Mouse (Mus musculus) embryonic facial prominence, embryonic 14.5 days (tissue): ENCODE results near the gene Arl4a. TPM values are rescaled to one million over a fixed set of nuclear protein-coding genes. Genes with fewer than 3 reads are reported as not detected.
A peak's percentile ranks its signal among the peaks of the same experiment; 100 is the strongest.

ENCODE experiments used
- ATAC-seq: fragments of 200-750 bp; cut with Nextera tagmentation; 2 replicates; pipeline ENCODE4 v1.8.0; 2017; ENCODE audit warnings: low read depth, moderate number of reproducible peaks, moderate TSS enrichment
- DNase-seq: peaks from one replicate; pipeline ENCODE4 v3.0.0-alpha.2; 2015; ENCODE audit warnings: low spot score
- H3K27ac ChIP-seq: fragments of 300-500 bp; sonication (generic); replicated peaks from 2 replicates; pipeline ENCODE4 v1.5.1; 2014; ENCODE audit warnings: low read depth, mild to moderate bottlenecking, low read length, moderate library complexity
- H3K27me3 ChIP-seq: fragments of 300-500 bp; sonication (generic); replicated peaks from 2 replicates; pipeline ENCODE4 v1.6.1; 2014; ENCODE audit warnings: low read length; ENCODE audit not compliant: control insufficient read depth, insufficient read depth
- H3K36me3 ChIP-seq: fragments of 300-500 bp; sonication (generic); 2 replicates; pipeline ENCODE4 v1.6.1; 2014; ENCODE audit warnings: low read length, mixed read lengths; ENCODE audit not compliant: control insufficient read depth, insufficient read depth
- H3K4me1 ChIP-seq: fragments of 300-500 bp; sonication (generic); 2 replicates; pipeline ENCODE4 v1.6.1; 2014; ENCODE audit warnings: antibody characterized with exemption, low read length; ENCODE audit not compliant: control insufficient read depth, insufficient read depth
- H3K4me2 ChIP-seq: fragments of 300-500 bp; sonication (generic); 2 replicates; pipeline ENCODE4 v1.6.1; 2014; ENCODE audit warnings: low read depth, mild to moderate bottlenecking, low read length, moderate library complexity, mixed read lengths
- H3K4me3 ChIP-seq: fragments of 300-500 bp; sonication (generic); 2 replicates; pipeline ENCODE4 v1.5.1; 2014; ENCODE audit warnings: low read depth, mild to moderate bottlenecking, low read length
- H3K9ac ChIP-seq: fragments of 300-500 bp; sonication (generic); 2 replicates; pipeline ENCODE4 v1.6.1; 2014; ENCODE audit warnings: low read depth, mild to moderate bottlenecking, low read length, moderate library complexity, mixed read lengths
- H3K9me3 ChIP-seq: fragments of 300-500 bp; sonication (generic); 2 replicates; pipeline ENCODE4 v1.6.1; 2016; ENCODE audit warnings: low read length; ENCODE audit not compliant: control insufficient read depth
- WGBS: fragments of 180-500 bp; shearing (Covaris S2); extraction: QIAGEN DNeasy Blood & Tissue Kit; methylation state at CpG from one replicate; pipeline ENCODE4 v1.1.7; 2014; 5-methylcytosine and 5-hydroxymethylcytosine counted together
- polyA plus RNA-seq: library from polyadenylated mRNA; unstranded; fragments of >200 nt; fragmentation: Nextera tagmentation; extraction: Ambion mirVana; gene quantifications from 2 replicates; pipeline ENCODE4 v1.2.1, GENCODE M21; 2014

The Arl4a gene
- polyA plus RNA-seq, 1 experiment from 2014 or later = 91.6 TPM

- H3K9me3 ChIP-seq = no peaks in the 10 kb centered on the region
- no peak overlapping the region for H3K4me3 ChIP-seq
- H3K36me3 ChIP-seq = no peaks in the 10 kb centered on the region
- H3K4me2 ChIP-seq = no peak overlapping the region
- no peak overlapping the region for H3K27ac ChIP-seq
- H3K27me3 ChIP-seq = no peaks in the 10 kb centered on the region
- no peak overlapping the region for H3K9ac ChIP-seq
- ATAC-seq = no peak
- 63% methylated on average over 1 of the region's 1 CpGs for WGBS
- no peak for DNase-seq
- peaks cover 5% of the 10 kb centered on the region for H3K4me1 ChIP-seq
Measured at GRCm38 (mm10) chr12:39979792-39980191, 58.0 kb downstream of the Arl4a start.

GRCm38 (mm10) chr12:39979066-39979465 lies 58.8 kb downstream of the Arl4a start:
- DNase-seq = no peak

GRCm38 (mm10) chr12:39977996-39978590 lies 59.7 kb downstream of the Arl4a start:
- 87% methylated on average over 8 of the region's 8 CpGs for WGBS
- no peaks in the 10 kb centered on the region for H3K36me3 ChIP-seq
- no peak overlapping the region for H3K4me3 ChIP-seq
- H3K4me2 ChIP-seq = no peak overlapping the region
- H3K27ac ChIP-seq = no peak overlapping the region
- DNase-seq (no peak), ATAC-seq (no peak)
- no peaks in the 10 kb centered on the region for H3K27me3 ChIP-seq
- H3K9me3 ChIP-seq = no peaks in the 10 kb centered on the region
- peaks cover 5% of the 10 kb centered on the region for H3K4me1 ChIP-seq
- no peak overlapping the region for H3K9ac ChIP-seq

More at GRCm38 (mm10) chr12:39979066-39979465, 58.8 kb downstream of the Arl4a start:
- WGBS = 88% methylated on average over 5 of the region's 5 CpGs
- Histone ChIP-seq H3K36me3 (no peaks in the 10 kb centered on the region), H3K9ac (no peak overlapping the region), H3K4me2 (no peak overlapping the region), H3K9me3 (no peaks in the 10 kb centered on the region), H3K27me3 (no peaks in the 10 kb centered on the region), H3K27ac (no peak overlapping the region), H3K4me1 (peaks cover 5% of the 10 kb centered on the region), H3K4me3 (no peak overlapping the region)
- ATAC-seq = no peak

GRCm38 (mm10) chr12:39976426-39976825 lies 61.4 kb downstream of the Arl4a start:
- H3K9me3 ChIP-seq = no peaks in the 10 kb centered on the region
- WGBS = 87% methylated on average over 2 of the region's 2 CpGs

GRCm38 (mm10) chr12:39975829-39976340 lies 61.9 kb downstream of the Arl4a start:
- 52% methylated on average over 9 of the region's 9 CpGs for WGBS
- DNase-seq = no peak
- ATAC-seq = no peak

More at GRCm38 (mm10) chr12:39976426-39976825, 61.4 kb downstream of the Arl4a start:
- H3K9ac ChIP-seq = no peak overlapping the region
- no peak overlapping the region for H3K4me2 ChIP-seq
- H3K27me3 ChIP-seq = no peaks in the 10 kb centered on the region
- no peak overlapping the region for H3K27ac ChIP-seq
- no peak for ATAC-seq
- no peak overlapping the region for H3K4me3 ChIP-seq
- H3K4me1 ChIP-seq = peaks cover 5% of the 10 kb centered on the region
- no peak for DNase-seq
- no peaks in the 10 kb centered on the region for H3K36me3 ChIP-seq

GRCm38 (mm10) chr12:39974977-39975583 lies 62.7 kb downstream of the Arl4a start:
- Histone ChIP-seq H3K27ac (no peak overlapping the region), H3K36me3 (no peaks in the 10 kb centered on the region), H3K9ac (no peak overlapping the region), H3K27me3 (no peaks in the 10 kb centered on the region), H3K4me3 (no peak overlapping the region), H3K9me3 (no peaks in the 10 kb centered on the region), H3K4me1 (peaks cover 5% of the 10 kb centered on the region), H3K4me2 (no peak overlapping the region)
- ATAC-seq (no peak), DNase-seq (no peak)
- WGBS = 35% methylated on average over 4 of the region's 4 CpGs

More at GRCm38 (mm10) chr12:39975829-39976340, 61.9 kb downstream of the Arl4a start:
- H3K27ac ChIP-seq = no peak overlapping the region
- no peak overlapping the region for H3K4me2 ChIP-seq
- no peak overlapping the region for H3K4me3 ChIP-seq
- no peaks in the 10 kb centered on the region for H3K27me3 ChIP-seq
- peaks cover 5% of the 10 kb centered on the region for H3K4me1 ChIP-seq
- no peak overlapping the region for H3K9ac ChIP-seq
- H3K36me3 ChIP-seq = no peaks in the 10 kb centered on the region
- no peaks in the 10 kb centered on the region for H3K9me3 ChIP-seq

GRCm38 (mm10) chr12:39974273-39974672 lies 63.6 kb downstream of the Arl4a start:
- Histone ChIP-seq H3K27me3 (no peaks in the 10 kb centered on the region), H3K4me2 (no peak overlapping the region), H3K9me3 (no peaks in the 10 kb centered on the region), H3K4me3 (no peak overlapping the region), H3K9ac (no peak overlapping the region), H3K36me3 (no peaks in the 10 kb centered on the region), H3K4me1 (peaks cover 5% of the 10 kb centered on the region), H3K27ac (no peak overlapping the region)
- 80% methylated on average over 1 of the region's 1 CpGs for WGBS
- ATAC-seq = no peak
- no peak for DNase-seq

GRCm38 (mm10) chr12:39969500-39969899 lies 68.3 kb downstream of the Arl4a start:
- Histone ChIP-seq H3K27me3 (no peaks in the 10 kb centered on the region), H3K4me3 (no peak overlapping the region), H3K36me3 (no peaks in the 10 kb centered on the region), H3K27ac (no peak overlapping the region), H3K9ac (no peak overlapping the region), H3K4me2 (no peak overlapping the region), H3K4me1 (no peaks in the 10 kb centered on the region), H3K9me3 (no peaks in the 10 kb centered on the region)
- ATAC-seq = peak; percentile 33; the same call in 1 of the 2 replicates
- DNase-seq = peak; percentile 60

GRCm38 (mm10) chr12:39968109-39968508 lies 69.7 kb downstream of the Arl4a start:
- no peak for DNase-seq
- ATAC-seq = no peak
- H3K27me3 ChIP-seq = no peaks in the 10 kb centered on the region
- no peaks in the 10 kb centered on the region for H3K4me1 ChIP-seq
- H3K4me2 ChIP-seq = no peak overlapping the region
- H3K9ac ChIP-seq = no peak overlapping the region
- 91% methylated on average over 3 of the region's 3 CpGs for WGBS
- H3K4me3 ChIP-seq = no peak overlapping the region
- no peak overlapping the region for H3K27ac ChIP-seq
- no peaks in the 10 kb centered on the region for H3K9me3 ChIP-seq
- H3K36me3 ChIP-seq = no peaks in the 10 kb centered on the region
